Mouse (Mus musculus): Measurements from ENCODE around the gene Capn12. TPM values are rescaled to one million over a fixed set of nuclear protein-coding genes. Genes with fewer than 3 reads are reported as not detected.

The Capn12 gene
- polyA plus RNA-seq, 1 experiment from 2014 or later = 0.12 TPM

DNA sequence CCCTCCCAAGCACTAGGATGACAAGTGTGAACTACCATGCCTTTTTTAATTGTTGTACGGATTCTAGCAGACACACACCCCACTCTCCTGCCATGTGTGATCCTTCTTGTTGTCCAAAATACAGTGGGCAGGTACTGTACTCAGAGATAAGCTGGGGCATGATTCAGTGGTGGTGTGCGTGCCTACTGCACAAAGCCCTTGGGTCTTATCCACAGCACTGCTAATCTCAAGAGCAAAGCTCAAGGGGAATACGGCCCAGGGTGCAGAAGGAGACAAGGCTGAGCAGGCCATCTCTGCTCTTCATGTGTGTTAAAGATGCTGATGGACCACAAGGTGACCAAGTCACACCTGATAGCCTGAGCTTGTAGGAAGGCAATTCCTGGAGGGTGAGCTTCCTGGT is 40.0 kb downstream of the Capn12 start:
- H3K27ac ChIP-seq (ENCODE audit: low read length) = no peak overlapping the region
- peaks cover 80% of the 10 kb centered on the region for H3K4me1 ChIP-seq (ENCODE audit: control insufficient read depth, low read depth, low read length)
- WGBS (ENCODE audit: insufficient replicate concordance) = 28% methylated on average over 3 of the region's 3 CpGs
- no peak overlapping the region for H3K4me3 ChIP-seq (ENCODE audit: low read depth, low read length)
- no peaks in the 10 kb centered on the region for H3K9me3 ChIP-seq (replicated peaks; ENCODE audit: control insufficient read depth, low read length)
- H3K36me3 ChIP-seq (ENCODE audit: control insufficient read depth, insufficient read depth) = peaks cover 22% of the 10 kb centered on the region
- no peak overlapping the region for H3K9ac ChIP-seq (ENCODE audit: low read depth, low read length)
- H3K27me3 ChIP-seq (ENCODE audit: control insufficient read depth, insufficient read depth, low read depth, low read length) = no peaks in the 10 kb centered on the region
- no peak for ATAC-seq (ENCODE audit: low read depth)
- no peak overlapping the region for H3K4me2 ChIP-seq (ENCODE audit: low read depth, low read length)

DNA sequence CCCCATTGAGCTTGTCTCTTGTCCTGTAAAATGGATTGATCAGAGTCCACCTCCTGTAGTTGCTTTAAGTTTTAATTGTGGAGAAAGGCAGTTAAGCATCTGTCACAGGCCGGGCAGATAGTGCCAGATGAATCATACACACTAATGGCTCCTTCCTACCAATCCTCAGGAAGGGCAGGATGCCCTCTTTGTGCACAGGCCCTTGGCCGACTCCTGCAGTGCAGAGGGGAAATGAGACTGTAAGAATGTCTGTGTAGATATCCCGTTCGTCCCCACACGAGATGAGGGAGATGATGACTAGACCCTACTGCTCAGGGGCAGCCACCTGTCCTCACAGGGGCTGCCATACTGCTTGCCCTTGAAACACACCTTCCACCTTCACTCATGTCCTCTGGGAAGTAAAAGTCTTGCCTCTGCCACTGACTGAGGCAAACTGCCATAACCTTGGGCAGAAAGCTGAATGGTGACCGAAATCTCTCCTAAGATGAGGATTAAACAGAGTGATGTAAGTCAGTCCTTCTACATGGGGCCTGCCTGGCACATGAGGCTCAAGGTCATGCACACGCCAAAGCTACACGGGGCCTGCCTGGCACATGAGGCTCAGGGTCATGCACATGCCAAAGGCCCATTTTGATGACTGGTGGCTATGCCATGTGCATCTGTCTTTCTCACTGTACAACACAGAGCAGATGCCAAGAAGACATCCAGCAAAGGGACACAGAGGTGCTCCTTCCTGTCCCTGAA is 40.7 kb downstream of the Capn12 start:
- Histone ChIP-seq H3K4me1 (ENCODE audit: control insufficient read depth, low read depth, low read length) (peaks cover 84% of the 10 kb centered on the region), H3K27me3 (ENCODE audit: control insufficient read depth, insufficient read depth, low read depth, low read length) (no peaks in the 10 kb centered on the region), H3K4me2 (ENCODE audit: low read depth, low read length) (no peak overlapping the region), H3K9me3 (replicated peaks; ENCODE audit: control insufficient read depth, low read length) (no peaks in the 10 kb centered on the region), H3K27ac (ENCODE audit: low read length) (0 out of 2 replicates have a peak overlapping the region, but pooled peaks have one; percentile 14), H3K36me3 (ENCODE audit: control insufficient read depth, insufficient read depth) (peaks cover 19% of the 10 kb centered on the region), H3K4me3 (ENCODE audit: low read depth, low read length) (no peak overlapping the region), H3K9ac (ENCODE audit: low read depth, low read length) (no peak overlapping the region)
- ATAC-seq (ENCODE audit: low read depth) = no peak
- 66% methylated on average over 8 of the region's 8 CpGs for WGBS (ENCODE audit: insufficient replicate concordance)

DNA sequence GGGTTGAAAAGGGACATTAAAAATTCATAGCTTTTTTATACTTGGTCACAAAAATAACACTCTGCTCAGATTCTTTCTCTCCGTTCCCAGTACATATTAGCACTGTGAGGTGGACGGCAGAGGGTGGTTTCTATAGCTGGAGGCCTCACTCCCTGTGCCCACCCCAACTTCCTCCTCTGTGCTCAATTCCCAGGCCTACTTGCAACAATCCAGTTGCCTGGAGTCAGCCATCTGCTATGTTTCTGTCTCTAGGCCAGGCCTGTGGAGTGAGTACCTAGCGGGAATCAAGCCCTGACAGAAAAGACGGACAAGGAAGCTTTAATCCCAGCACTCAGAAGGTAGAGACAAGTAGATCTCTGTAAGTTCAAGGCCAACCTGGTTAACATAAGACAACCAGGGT is 41.4 kb downstream of the Capn12 start:
- WGBS (ENCODE audit: insufficient replicate concordance) = 73% methylated on average over 4 of the region's 4 CpGs
- no peak overlapping the region for H3K9ac ChIP-seq (ENCODE audit: low read depth, low read length)
- no peak overlapping the region for H3K4me3 ChIP-seq (ENCODE audit: low read depth, low read length)
- no peak overlapping the region for H3K27ac ChIP-seq (ENCODE audit: low read length)
- H3K27me3 ChIP-seq (ENCODE audit: control insufficient read depth, insufficient read depth, low read depth, low read length) = no peaks in the 10 kb centered on the region
- no peaks in the 10 kb centered on the region for H3K9me3 ChIP-seq (replicated peaks; ENCODE audit: control insufficient read depth, low read length)
- peaks cover 14% of the 10 kb centered on the region for H3K36me3 ChIP-seq (ENCODE audit: control insufficient read depth, insufficient read depth)
- peaks cover 83% of the 10 kb centered on the region for H3K4me1 ChIP-seq (ENCODE audit: control insufficient read depth, low read depth, low read length)
- no peak for ATAC-seq (ENCODE audit: low read depth)
- H3K4me2 ChIP-seq (ENCODE audit: low read depth, low read length) = no peak overlapping the region

DNA sequence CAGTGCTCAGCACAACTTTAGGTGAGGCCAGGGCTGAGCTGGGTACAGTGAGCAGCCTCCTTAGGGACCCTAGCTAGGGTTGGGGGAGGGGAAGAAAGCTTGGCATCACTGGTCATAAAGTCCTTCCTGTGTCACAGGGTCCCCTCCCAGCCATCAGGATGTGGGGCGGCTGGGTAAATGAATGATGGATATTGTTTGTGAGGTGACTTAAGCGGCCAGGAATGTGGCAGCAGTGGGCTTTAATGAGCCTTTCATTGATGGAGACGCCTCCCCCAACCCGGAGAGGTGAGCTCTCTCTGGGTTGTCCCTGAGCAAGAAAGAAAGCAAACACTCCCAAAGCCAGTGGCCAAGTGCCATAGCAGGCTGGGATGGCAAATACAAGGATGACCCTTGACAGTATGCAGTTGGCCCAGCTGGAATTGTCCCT is 42.7 kb downstream of the Capn12 start:
- Histone ChIP-seq H3K27me3 (ENCODE audit: control insufficient read depth, insufficient read depth, low read depth, low read length) (no peaks in the 10 kb centered on the region), H3K36me3 (ENCODE audit: control insufficient read depth, insufficient read depth) (peaks cover 3% of the 10 kb centered on the region), H3K27ac (ENCODE audit: low read length) (peak overlapping the region; percentile 79), H3K4me2 (ENCODE audit: low read depth, low read length) (no peak overlapping the region), H3K9ac (ENCODE audit: low read depth, low read length) (no peak overlapping the region), H3K9me3 (replicated peaks; ENCODE audit: control insufficient read depth, low read length) (no peaks in the 10 kb centered on the region), H3K4me1 (ENCODE audit: control insufficient read depth, low read depth, low read length) (peaks cover 76% of the 10 kb centered on the region), H3K4me3 (ENCODE audit: low read depth, low read length) (no peak overlapping the region)
- WGBS (ENCODE audit: insufficient replicate concordance) = 49% methylated on average over 4 of the region's 4 CpGs
- peak; percentile 35; the same call in 1 of the 2 replicates for ATAC-seq (ENCODE audit: low read depth)

DNA sequence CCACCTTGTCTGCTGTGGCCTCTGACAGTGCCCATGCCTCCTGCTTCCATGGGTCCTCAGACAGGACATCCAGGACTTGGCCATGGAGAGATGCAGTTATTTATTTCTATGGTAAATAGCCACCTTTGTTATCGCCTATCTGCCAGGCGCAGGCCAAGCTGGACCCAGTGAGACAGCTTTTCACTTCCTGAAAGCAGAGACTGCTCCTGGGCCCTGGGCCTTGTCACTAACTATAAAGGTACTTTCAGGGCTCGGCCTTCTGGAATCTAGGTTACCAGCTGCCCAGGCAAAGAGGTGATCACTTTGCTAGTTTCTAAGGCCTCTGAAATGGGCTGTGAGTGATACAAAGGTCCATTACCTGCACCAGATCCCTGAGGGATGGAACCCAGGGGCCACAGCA is 43.6 kb downstream of the Capn12 start:
- 64% methylated on average over 3 of the region's 3 CpGs for WGBS (ENCODE audit: insufficient replicate concordance)
- Histone ChIP-seq H3K4me3 (ENCODE audit: low read depth, low read length) (no peak overlapping the region), H3K36me3 (ENCODE audit: control insufficient read depth, insufficient read depth) (no peaks in the 10 kb centered on the region), H3K27ac (ENCODE audit: low read length) (peak overlapping the region; percentile 79), H3K9ac (ENCODE audit: low read depth, low read length) (peak overlapping the region; percentile 36; the same call in 1 of the 2 replicates), H3K9me3 (replicated peaks; ENCODE audit: control insufficient read depth, low read length) (no peaks in the 10 kb centered on the region), H3K4me1 (ENCODE audit: control insufficient read depth, low read depth, low read length) (peaks cover 75% of the 10 kb centered on the region), H3K27me3 (ENCODE audit: control insufficient read depth, insufficient read depth, low read depth, low read length) (no peaks in the 10 kb centered on the region), H3K4me2 (ENCODE audit: low read depth, low read length) (no peak overlapping the region)
- no peak for ATAC-seq (ENCODE audit: low read depth)

DNA sequence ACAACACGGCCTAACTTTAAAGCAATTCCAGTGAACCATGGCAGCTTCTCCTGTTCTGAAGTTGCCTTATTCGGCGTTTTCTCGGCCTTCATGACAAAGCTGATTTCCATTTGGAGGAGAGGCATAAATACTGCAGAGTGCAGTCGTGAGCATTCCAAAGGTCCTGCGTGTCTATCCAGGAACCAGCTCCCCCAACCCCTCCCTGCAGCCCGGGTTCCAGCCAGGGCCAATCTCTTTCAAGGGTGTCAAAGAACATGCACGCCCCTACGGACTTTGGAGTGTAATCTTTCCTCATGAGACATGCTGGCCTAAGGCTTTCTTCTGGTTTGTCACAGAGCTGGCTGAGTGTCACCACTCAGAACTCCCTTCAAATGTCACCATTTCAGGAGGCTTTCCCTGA is 44.1 kb downstream of the Capn12 start:
- peaks cover 73% of the 10 kb centered on the region for H3K4me1 ChIP-seq (ENCODE audit: control insufficient read depth, low read depth, low read length)
- no peaks in the 10 kb centered on the region for H3K9me3 ChIP-seq (replicated peaks; ENCODE audit: control insufficient read depth, low read length)
- ATAC-seq (ENCODE audit: low read depth) = peak; percentile 77
- no peak overlapping the region for H3K4me3 ChIP-seq (ENCODE audit: low read depth, low read length)
- no peaks in the 10 kb centered on the region for H3K36me3 ChIP-seq (ENCODE audit: control insufficient read depth, insufficient read depth)
- no peak overlapping the region for H3K4me2 ChIP-seq (ENCODE audit: low read depth, low read length)
- H3K27ac ChIP-seq (ENCODE audit: low read length) = peak overlapping the region; percentile 79
- WGBS (ENCODE audit: insufficient replicate concordance) = 59% methylated on average over 9 of the region's 9 CpGs
- H3K9ac ChIP-seq (ENCODE audit: low read depth, low read length) = peak overlapping the region; percentile 36; the same call in 1 of the 2 replicates
- H3K27me3 ChIP-seq (ENCODE audit: control insufficient read depth, insufficient read depth, low read depth, low read length) = no peaks in the 10 kb centered on the region

DNA sequence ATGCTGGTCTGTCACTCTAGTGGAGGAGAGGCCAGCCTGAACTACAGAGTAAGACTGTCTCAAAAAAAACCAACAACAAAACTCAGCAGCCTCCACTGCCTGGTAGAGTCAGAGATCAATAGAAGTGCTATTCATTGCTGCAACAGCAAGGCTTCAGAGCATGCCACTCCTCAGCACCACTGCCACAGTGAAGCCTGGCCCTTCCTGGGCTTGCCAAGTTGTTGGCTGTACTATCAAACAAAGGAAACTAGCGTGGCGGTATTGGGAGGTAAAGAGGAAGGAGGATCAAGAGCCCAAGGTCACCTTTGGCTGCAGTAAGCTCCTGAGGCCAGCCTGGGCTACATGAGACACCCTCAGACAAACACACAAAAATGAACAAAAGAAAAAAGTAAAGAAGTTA is 45.0 kb downstream of the Capn12 start:
- peaks cover 67% of the 10 kb centered on the region for H3K4me1 ChIP-seq (ENCODE audit: control insufficient read depth, low read depth, low read length)
- no peak overlapping the region for H3K9ac ChIP-seq (ENCODE audit: low read depth, low read length)
- no peaks in the 10 kb centered on the region for H3K27me3 ChIP-seq (ENCODE audit: control insufficient read depth, insufficient read depth, low read depth, low read length)
- 57% methylated on average over 2 of the region's 2 CpGs for WGBS (ENCODE audit: insufficient replicate concordance)
- ATAC-seq (ENCODE audit: low read depth) = no peak
- no peak overlapping the region for H3K4me2 ChIP-seq (ENCODE audit: low read depth, low read length)
- peak overlapping the region; percentile 17; the same call in 1 of the 2 replicates for H3K27ac ChIP-seq (ENCODE audit: low read length)
- no peak overlapping the region for H3K4me3 ChIP-seq (ENCODE audit: low read depth, low read length)
- no peaks in the 10 kb centered on the region for H3K9me3 ChIP-seq (replicated peaks; ENCODE audit: control insufficient read depth, low read length)
- H3K36me3 ChIP-seq (ENCODE audit: control insufficient read depth, insufficient read depth) = no peaks in the 10 kb centered on the region

DNA sequence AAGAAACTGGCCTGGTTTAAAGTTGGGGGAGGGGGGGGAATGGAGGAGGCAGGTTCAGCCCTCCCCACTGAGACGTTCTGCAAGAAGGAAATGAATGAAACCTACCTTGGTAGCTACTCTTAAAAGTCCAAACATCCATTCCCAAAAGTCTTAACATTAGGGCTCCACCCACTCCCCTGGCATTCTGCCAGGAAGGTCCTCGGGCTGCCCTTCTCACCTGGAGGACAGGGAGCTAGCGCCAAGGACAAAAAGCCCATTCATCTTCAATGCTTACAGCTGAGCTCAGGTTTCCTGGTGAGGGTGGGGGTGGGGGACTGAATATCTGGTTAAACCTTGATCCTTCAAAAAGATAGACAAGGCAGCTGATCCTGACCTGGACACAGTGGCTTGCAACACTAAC is 48.2 kb downstream of the Capn12 start:
- no peak for ATAC-seq (ENCODE audit: low read depth)
- H3K27ac ChIP-seq (ENCODE audit: low read length) = no peak overlapping the region
- H3K4me3 ChIP-seq (ENCODE audit: low read depth, low read length) = no peak overlapping the region
- WGBS (ENCODE audit: insufficient replicate concordance) = 58% methylated on average over 3 of the region's 3 CpGs
- H3K9ac ChIP-seq (ENCODE audit: low read depth, low read length) = no peak overlapping the region
- H3K4me2 ChIP-seq (ENCODE audit: low read depth, low read length) = no peak overlapping the region
- H3K4me1 ChIP-seq (ENCODE audit: control insufficient read depth, low read depth, low read length) = peaks cover 52% of the 10 kb centered on the region
- no peaks in the 10 kb centered on the region for H3K36me3 ChIP-seq (ENCODE audit: control insufficient read depth, insufficient read depth)
- H3K27me3 ChIP-seq (ENCODE audit: control insufficient read depth, insufficient read depth, low read depth, low read length) = no peaks in the 10 kb centered on the region
- H3K9me3 ChIP-seq (replicated peaks; ENCODE audit: control insufficient read depth, low read length) = no peaks in the 10 kb centered on the region

DNA sequence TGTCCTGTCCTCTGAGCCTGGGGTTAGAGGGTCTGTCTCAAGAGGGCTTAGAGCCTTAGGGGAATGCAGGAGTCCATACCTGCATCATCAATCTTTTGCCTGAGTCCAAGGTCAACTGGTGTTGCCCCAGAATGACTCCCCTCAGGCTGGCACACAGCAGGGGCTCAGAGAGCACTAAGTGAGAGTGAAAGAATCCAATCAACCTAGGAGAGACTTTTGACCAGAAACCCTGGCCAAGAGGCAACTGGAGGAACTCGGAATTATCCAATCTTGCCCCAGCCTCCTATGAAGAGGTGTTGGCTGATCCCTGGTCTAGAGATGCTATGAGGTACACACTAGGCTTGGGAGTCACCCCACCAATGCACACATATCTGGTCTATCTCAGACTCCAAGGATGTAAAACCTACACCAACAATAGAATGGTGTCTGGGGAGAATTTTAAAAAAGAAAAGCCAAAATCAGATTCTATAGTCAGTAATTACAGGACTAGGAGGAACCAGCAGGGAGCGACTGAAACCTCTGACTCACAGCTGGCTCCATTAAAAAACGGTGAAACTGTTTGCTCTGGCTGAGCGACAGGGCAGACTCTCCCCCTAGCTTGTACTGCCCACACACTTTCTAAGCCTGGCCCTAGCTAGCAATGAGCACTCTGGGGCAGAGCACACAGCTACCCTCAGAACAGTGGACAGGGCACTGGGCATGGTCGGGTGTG is 49.3 kb downstream of the Capn12 start:
- Histone ChIP-seq H3K4me2 (ENCODE audit: low read depth, low read length) (no peak overlapping the region), H3K27me3 (ENCODE audit: control insufficient read depth, insufficient read depth, low read depth, low read length) (no peaks in the 10 kb centered on the region), H3K9ac (ENCODE audit: low read depth, low read length) (no peak overlapping the region), H3K4me1 (ENCODE audit: control insufficient read depth, low read depth, low read length) (peaks cover 41% of the 10 kb centered on the region), H3K4me3 (ENCODE audit: low read depth, low read length) (no peak overlapping the region), H3K9me3 (replicated peaks; ENCODE audit: control insufficient read depth, low read length) (no peaks in the 10 kb centered on the region), H3K27ac (ENCODE audit: low read length) (peak overlapping the region; percentile 45), H3K36me3 (ENCODE audit: control insufficient read depth, insufficient read depth) (no peaks in the 10 kb centered on the region)
- whole genome bisulfite sequencing (ENCODE audit: insufficient replicate concordance) = 49% methylated on average over 5 of the region's 5 CpGs
- peak; percentile 51 for ATAC-seq (ENCODE audit: low read depth)
